Mouse (Mus musculus) Patski (cell line): Measurements from ENCODE around the gene Gmds. TPM values are rescaled to one million over a fixed set of nuclear protein-coding genes. Genes with fewer than 3 reads are reported as not detected.

ENCODE experiments used
- ATAC-seq: fragments of 100-300 bp; one replicate; pipeline ENCODE4 v1.8.0; 2021
- CTCF ChIA-PET: fragments of 350-600 bp; sonication (Branson Sonifier 250); formaldehyde crosslinking; loops from one replicate; lab custom pipeline; 2022; ENCODE audit warnings: inconsistent platforms; lab: Charles Lee
- POLR2A ChIA-PET: fragments of 350-600 bp; sonication (Branson Sonifier 250); formaldehyde crosslinking; loops from one replicate; lab custom pipeline; 2022; ENCODE audit warnings: antibody characterized with exemption, inconsistent platforms; lab: Charles Lee
- DNase-seq: peaks from one replicate; pipeline ENCODE4 v3.0.0-alpha.2; 2011; ENCODE audit warnings: low read depth, low spot score
- H3K27me3 ChIP-seq: fragments of 371-371 bp; one replicate; pipeline ENCODE4 v1.5.1; 2021
- CTCF ChIP-seq: fragments of 100-300 bp; IDR thresholded peaks from one replicate; pipeline ENCODE4 v1.5.1; 2021
- in situ Hi-C: fragments of 300-500 bp; cut with MboI; formaldehyde crosslinking; loops from 3 replicates; pipeline ENCODE4 v1.11.1; 2018; ENCODE audit warnings: low pct_unique_long_range_greater_than_20kb, mixed read lengths
- polyA plus RNA-seq: library from polyadenylated mRNA; unstranded; gene quantifications from one replicate; pipeline ENCODE4 v1.2.3, GENCODE M21; 2021

Gmds gene
- polyA plus RNA-seq, 1 experiment from 2014 or later: 53.3 TPM

GRCm38 (mm10) chr13:32169173-32169572, 169.4 kb downstream of the Gmds start:
- no peak for TF ChIP-seq CTCF
- ChIA-PET CTCF (interaction anchor here (0.8 kb wide), 1 partner anchor 12 kb away, joined by 3 read pairs; no protein-coding TSS in a partner anchor), POLR2A (no interaction called here)
- DNase-seq (no peak), ATAC-seq (no peak)
- in situ Hi-C loops: no loop called here
- H3K27me3 ChIP-seq: no peaks in the 10 kb centered on the region

- CTCF ChIA-PET: interaction anchor here (1.1 kb wide), 1 partner anchor 11 kb away, joined by 3 read pairs; no protein-coding TSS in a partner anchor
- in situ Hi-C loops: no loop called here
Observed at GRCm38 (mm10) chr13:32167806-32168205, 170.7 kb downstream of the Gmds start.

GRCm38 (mm10) chr13:32165581-32165980, 173.0 kb downstream of the Gmds start:
- in situ Hi-C loops: no loop called here
- no peak for ATAC-seq
- no peak for TF ChIP-seq CTCF
- CTCF ChIA-PET: no interaction called here
- no peaks in the 10 kb centered on the region for H3K27me3 ChIP-seq
- POLR2A ChIA-PET: no interaction called here
- no peak for DNase-seq

More at GRCm38 (mm10) chr13:32167806-32168205, 170.7 kb downstream of the Gmds start:
- H3K27me3 ChIP-seq: no peaks in the 10 kb centered on the region
- ATAC-seq (no peak), DNase-seq (no peak)
- TF ChIP-seq CTCF: no peak
- POLR2A ChIA-PET: interaction anchor here (0.6 to 1.5 kb wide), 2 partner anchors 11 to 304 kb away, joined by 3 to 4 read pairs; no protein-coding TSS in a partner anchor

- no peak for DNase-seq
- ATAC-seq: no peak
- no peaks in the 10 kb centered on the region for H3K27me3 ChIP-seq
- TF ChIP-seq CTCF: no peak
- in situ Hi-C loops: no loop called here
- POLR2A ChIA-PET: no interaction called here
- CTCF ChIA-PET: no interaction called here
Observed at GRCm38 (mm10) chr13:32161567-32161966, 177.0 kb downstream of the Gmds start.

GRCm38 (mm10) chr13:32158240-32158639, 180.3 kb downstream of the Gmds start:
- in situ Hi-C loops: no loop called here
- no peak for ATAC-seq
- ChIA-PET POLR2A (no interaction called here), CTCF (interaction anchor here (1.3 kb wide), 1 partner anchor 11 kb away, joined by 3 read pairs; no protein-coding TSS in a partner anchor)
- DNase-seq: no peak
- TF ChIP-seq CTCF: no peak
- H3K27me3 ChIP-seq: no peaks in the 10 kb centered on the region

- TF ChIP-seq CTCF: no peak
- no peaks in the 10 kb centered on the region for H3K27me3 ChIP-seq
- ChIA-PET CTCF (no interaction called here), POLR2A (interaction anchor here (0.8 kb wide), 1 partner anchor 52 kb away, joined by 3 read pairs; no protein-coding TSS in a partner anchor)
- in situ Hi-C loops: no loop called here
- no peak for ATAC-seq
- DNase-seq: no peak
Observed at GRCm38 (mm10) chr13:32145916-32146315, 192.6 kb downstream of the Gmds start.

GRCm38 (mm10) chr13:32145179-32145578, 193.4 kb downstream of the Gmds start:
- no peak for ATAC-seq
- TF ChIP-seq CTCF: no peak
- in situ Hi-C loops: no loop called here
- DNase-seq: no peak
- POLR2A ChIA-PET: interaction anchor here (0.7 to 0.8 kb wide), 2 partner anchors 53 to 334 kb away, joined by 3 to 4 read pairs; no protein-coding TSS in a partner anchor
- CTCF ChIA-PET: no interaction called here
- H3K27me3 ChIP-seq: no peaks in the 10 kb centered on the region

GRCm38 (mm10) chr13:32143651-32144050, 194.9 kb downstream of the Gmds start:
- ATAC-seq: no peak
- no peaks in the 10 kb centered on the region for H3K27me3 ChIP-seq
- DNase-seq: no peak
- CTCF ChIA-PET: interaction anchor here (1.9 kb wide), 1 partner anchor 10 kb away, joined by 6 read pairs; no protein-coding TSS in a partner anchor
- TF ChIP-seq CTCF: no peak
- in situ Hi-C loops: no loop called here
- POLR2A ChIA-PET: interaction anchor here (0.6 kb wide), 1 partner anchor 10 kb away, joined by 3 read pairs; no protein-coding TSS in a partner anchor

- ChIA-PET POLR2A (interaction anchor here (0.7 to 0.9 kb wide), 2 partner anchors 29 to 78 kb away, joined by 3 to 4 read pairs; no protein-coding TSS in a partner anchor), CTCF (interaction anchor here (1.9 kb wide), 1 partner anchor 9 kb away, joined by 6 read pairs; no protein-coding TSS in a partner anchor)
- H3K27me3 ChIP-seq: no peaks in the 10 kb centered on the region
- DNase-seq: peak; percentile 31
- ATAC-seq: peak; percentile 54
- no peak for TF ChIP-seq CTCF
- in situ Hi-C loops: no loop called here
Observed at GRCm38 (mm10) chr13:32134663-32135273, 203.8 kb downstream of the Gmds start.

GRCm38 (mm10) chr13:32129970-32130369, 208.6 kb downstream of the Gmds start:
- CTCF ChIA-PET: interaction anchor here (1.5 kb wide), 1 partner anchor 204 kb away, joined by 3 read pairs; no protein-coding TSS in a partner anchor
- TF ChIP-seq CTCF: no peak
- in situ Hi-C loops: no loop called here
- POLR2A ChIA-PET: no interaction called here
- DNase-seq: no peak
- ATAC-seq: no peak
- no peaks in the 10 kb centered on the region for H3K27me3 ChIP-seq

GRCm38 (mm10) chr13:32118386-32118785, 220.2 kb downstream of the Gmds start:
- ATAC-seq (no peak), DNase-seq (no peak)
- TF ChIP-seq CTCF: no peak
- ChIA-PET POLR2A (no interaction called here), CTCF (interaction anchor here (1.4 kb wide), 1 partner anchor 9 kb away, joined by 3 read pairs; no protein-coding TSS in a partner anchor)
- in situ Hi-C loops: no loop called here
- H3K27me3 ChIP-seq: no peaks in the 10 kb centered on the region
